Mouse (Mus musculus): ENCODE data around the gene Ambp.

Ambp gene

DNA sequence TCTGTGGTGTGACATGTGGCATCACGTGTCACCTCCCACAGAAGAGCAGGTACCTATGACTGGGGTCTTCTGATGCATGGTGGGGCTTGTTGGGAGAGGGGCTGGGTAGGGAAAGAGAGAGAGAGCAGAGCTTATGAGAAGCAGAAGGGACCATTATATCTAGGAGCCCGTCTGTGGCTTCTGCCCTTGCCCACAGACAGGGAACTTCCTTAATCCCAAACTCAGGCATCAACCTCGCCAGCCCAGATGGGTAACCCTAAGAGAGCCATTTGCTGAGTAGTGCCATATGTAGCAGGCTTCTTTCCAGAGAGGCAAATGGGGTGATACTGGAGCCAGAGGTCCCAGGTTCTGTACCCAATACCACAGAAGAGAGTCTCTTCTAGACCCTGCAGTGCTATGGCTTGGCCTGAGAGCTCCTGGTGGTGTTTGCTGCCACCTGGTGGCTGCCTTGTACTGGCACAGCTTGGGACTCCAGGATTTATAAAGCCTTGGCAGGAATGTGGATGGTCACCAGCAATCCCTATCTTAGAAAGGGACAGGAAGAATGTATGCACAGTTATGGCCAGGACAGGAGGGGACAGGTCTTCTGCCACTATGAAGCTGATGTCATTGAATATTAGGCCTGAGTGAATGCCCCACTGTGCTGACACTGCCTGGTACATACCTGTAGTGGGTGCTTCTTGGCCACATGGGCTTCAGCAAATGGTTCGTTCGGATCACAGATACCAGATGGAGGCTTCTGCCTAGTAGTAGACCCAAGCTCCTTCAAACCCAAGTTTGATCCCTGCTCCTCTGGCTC lies 35.8 kb downstream of the Ambp start:
- in situ Hi-C loops (cut with MseI, MboI), result loop anchor here in 1 of 2 experiments (10.0 kb wide), 1 partner anchor 184 kb away; no protein-coding TSS in a partner anchor

DNA sequence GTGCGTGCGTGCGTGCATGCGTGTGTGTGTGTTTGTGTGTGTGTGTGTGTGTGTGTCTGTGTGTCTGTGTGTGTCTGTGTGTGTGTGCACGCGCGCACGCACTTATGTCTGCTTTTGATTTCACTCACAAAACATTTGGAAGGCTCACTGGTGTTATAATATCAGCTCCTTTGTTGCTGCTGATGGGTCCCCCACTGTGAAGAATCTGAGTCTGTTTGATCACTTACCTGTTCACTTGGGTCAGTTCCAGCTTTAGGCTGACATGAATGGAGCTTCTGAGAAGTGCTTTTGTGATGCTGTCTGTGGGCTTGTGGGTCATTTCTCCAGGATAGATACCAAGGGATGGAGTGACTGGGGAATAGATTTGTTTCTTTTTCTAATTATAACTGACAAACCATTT lies 48.9 kb downstream of the Ambp start:
- in situ Hi-C loops (cut with MseI, MboI), result no loop called here

DNA sequence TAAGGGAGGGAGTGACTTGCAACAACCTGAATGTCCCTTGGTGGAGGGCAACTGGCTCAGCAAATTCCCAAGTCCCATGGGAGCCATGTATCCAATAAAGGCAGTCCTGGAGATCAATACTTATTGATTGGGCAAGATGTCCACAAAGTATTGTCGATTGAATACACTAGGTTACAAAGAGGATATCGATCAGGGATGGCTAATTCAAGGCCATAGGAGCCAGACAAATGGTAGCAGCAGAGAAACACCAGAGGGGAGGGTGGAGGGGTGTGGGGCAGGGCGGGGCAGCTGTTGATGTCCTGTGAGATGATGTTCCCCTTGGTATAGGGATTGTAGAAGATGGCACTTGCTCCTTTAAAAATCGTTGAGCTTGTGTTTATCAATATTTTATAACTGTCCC lies 52.6 kb downstream of the Ambp start:
- in situ Hi-C loops (cut with MseI, MboI), result no loop called here

DNA sequence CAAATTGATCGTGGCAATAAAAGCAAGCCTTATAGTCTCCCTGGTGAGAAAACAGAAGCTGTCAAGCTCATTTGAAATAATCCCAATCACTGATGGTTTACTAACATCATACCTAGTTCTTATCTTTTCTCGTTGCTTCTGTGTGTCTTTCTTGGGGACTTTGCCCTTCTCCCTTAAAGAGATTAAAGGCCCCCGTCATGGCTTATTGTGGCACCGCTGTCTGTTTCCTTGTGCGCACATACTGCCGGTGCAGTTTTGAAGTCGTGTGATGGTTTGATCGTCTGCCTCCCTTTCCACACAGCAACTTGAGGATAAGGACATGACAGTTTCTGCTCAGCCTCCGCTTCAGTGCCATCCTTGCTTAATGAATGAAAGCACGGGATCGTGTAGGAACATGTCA lies 54.1 kb downstream of the Ambp start:
- in situ Hi-C loops (cut with MseI, MboI), result no loop called here

DNA sequence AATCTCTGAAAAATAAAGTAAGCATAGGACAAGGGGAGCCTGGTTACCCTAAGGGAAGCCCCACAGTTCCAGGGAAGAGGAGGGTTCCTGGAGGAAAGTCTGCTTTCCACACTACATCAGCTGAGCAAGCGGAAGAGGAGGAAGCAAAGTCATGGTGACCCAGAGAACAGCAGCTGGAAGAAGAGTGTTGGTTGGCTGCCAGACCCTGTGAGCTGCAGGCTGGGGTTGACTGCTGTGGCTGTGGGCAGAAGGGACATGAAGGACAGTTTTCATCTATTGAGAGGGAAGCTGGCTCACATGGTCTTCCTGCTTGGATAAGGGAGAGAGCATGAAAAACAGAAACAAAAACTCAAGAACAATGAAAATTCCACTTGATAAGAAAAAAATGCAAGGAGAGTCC lies 57.0 kb downstream of the Ambp start:
- in situ Hi-C loops (cut with MseI, MboI), result no loop called here

All from mouse trophoblast stem cell (cell line).